Mouse (Mus musculus) neural tube, embryonic 11.5 days (tissue): ENCODE data around the gene Kcnk10. TPM values are rescaled to one million over a fixed set of nuclear protein-coding genes. Genes with fewer than 3 reads are reported as not detected.

Source experiments
- ATAC-seq: fragments of 200-750 bp; cut with Nextera tagmentation; 2 replicates; pipeline ENCODE4 v1.8.0; 2017; ENCODE audit warnings: moderate number of reproducible peaks, mild to moderate bottlenecking, moderate TSS enrichment, moderate library complexity; ENCODE audit not compliant: insufficient read depth, low FRiP score, low TSS enrichment
- DNase-seq: peaks from one replicate; pipeline ENCODE4 v3.0.0-alpha.2; 2015; ENCODE audit warnings: low spot score
- H3K27ac ChIP-seq: fragments of 300-500 bp; sonication (generic); 2 replicates; pipeline ENCODE4 v1.5.1; 2014; ENCODE audit warnings: low read depth, mild to moderate bottlenecking, low read length
- H3K27me3 ChIP-seq: fragments of 300-500 bp; sonication (generic); 2 replicates; pipeline ENCODE4 v1.6.1; 2014; ENCODE audit warnings: mild to moderate bottlenecking, low read length, mixed read lengths; ENCODE audit not compliant: control insufficient read depth, insufficient read depth
- H3K36me3 ChIP-seq: fragments of 300-500 bp; sonication (generic); 2 replicates; pipeline ENCODE4 v1.6.1; 2014; ENCODE audit warnings: mild to moderate bottlenecking, low read length, moderate library complexity, mixed read lengths; ENCODE audit not compliant: control insufficient read depth, insufficient read depth
- H3K4me1 ChIP-seq: fragments of 300-500 bp; sonication (generic); 2 replicates; pipeline ENCODE4 v1.6.1; 2014; ENCODE audit warnings: low read length, mixed read lengths; ENCODE audit not compliant: control insufficient read depth, insufficient read depth
- H3K4me2 ChIP-seq: fragments of 300-500 bp; sonication (generic); 2 replicates; pipeline ENCODE4 v1.6.1; 2014; ENCODE audit warnings: low read depth, mild to moderate bottlenecking, moderate library complexity
- H3K4me3 ChIP-seq: fragments of 300-500 bp; sonication (generic); 2 replicates; pipeline ENCODE4 v1.5.1; 2014; ENCODE audit warnings: low read depth, low read length
- H3K9ac ChIP-seq: fragments of 300-500 bp; sonication (generic); 2 replicates; pipeline ENCODE4 v1.6.1; 2014; ENCODE audit warnings: mild to moderate bottlenecking, low read length
- H3K9me3 ChIP-seq: fragments of 300-500 bp; sonication (generic); 2 replicates; pipeline ENCODE4 v1.6.1; 2016; ENCODE audit warnings: low read length; ENCODE audit not compliant: control insufficient read depth
- WGBS: fragments of 180-500 bp; shearing (Covaris S2); extraction: QIAGEN DNeasy Blood & Tissue Kit; methylation state at CpG from one replicate; pipeline ENCODE4 v1.1.7; 2014; 5-methylcytosine and 5-hydroxymethylcytosine counted together
- polyA plus RNA-seq: library from polyadenylated mRNA; unstranded; fragments of >200 nt; fragmentation: Nextera tagmentation; extraction: Ambion mirVana; gene quantifications from 2 replicates; pipeline ENCODE4 v1.2.1, GENCODE M21; 2014

Kcnk10 gene
- polyA plus RNA-seq, 1 experiment from 2014 or later = 21.3 TPM

- no peaks in the 10 kb centered on the region for H3K36me3 ChIP-seq
- H3K9ac ChIP-seq = no peak overlapping the region
- no peaks in the 10 kb centered on the region for H3K27me3 ChIP-seq
- no peak for DNase-seq
- no peak overlapping the region for H3K4me2 ChIP-seq
- ATAC-seq = no peak
- no peaks in the 10 kb centered on the region for H3K9me3 ChIP-seq
- H3K4me1 ChIP-seq = no peaks in the 10 kb centered on the region
- H3K4me3 ChIP-seq = no peak overlapping the region
- no peak overlapping the region for H3K27ac ChIP-seq
- 72% methylated on average over 5 of the region's 5 CpGs for WGBS
Measured at GRCm38 (mm10) chr12:98536760-98537159, 41.4 kb downstream of the Kcnk10 start.

GRCm38 (mm10) chr12:98536036-98536435 lies 42.1 kb downstream of the Kcnk10 start:
- 86% methylated on average over 6 of the region's 6 CpGs for WGBS
- Histone ChIP-seq H3K9ac (no peak overlapping the region), H3K4me1 (no peaks in the 10 kb centered on the region), H3K4me3 (no peak overlapping the region), H3K36me3 (no peaks in the 10 kb centered on the region), H3K27me3 (no peaks in the 10 kb centered on the region), H3K4me2 (no peak overlapping the region), H3K27ac (no peak overlapping the region), H3K9me3 (no peaks in the 10 kb centered on the region)
- DNase-seq = no peak
- ATAC-seq = no peak

- H3K4me3 ChIP-seq = no peak overlapping the region
- H3K27me3 ChIP-seq = no peaks in the 10 kb centered on the region
- H3K36me3 ChIP-seq = no peaks in the 10 kb centered on the region
- ATAC-seq (no peak), DNase-seq (no peak)
- no peaks in the 10 kb centered on the region for H3K4me1 ChIP-seq
- no peak overlapping the region for H3K9ac ChIP-seq
- no peaks in the 10 kb centered on the region for H3K9me3 ChIP-seq
- WGBS = 92% methylated on average over 9 of the region's 9 CpGs
- no peak overlapping the region for H3K4me2 ChIP-seq
- H3K27ac ChIP-seq = no peak overlapping the region
Measured at GRCm38 (mm10) chr12:98535494-98535901, 42.6 kb downstream of the Kcnk10 start.

- no peak overlapping the region for H3K27ac ChIP-seq
- H3K27me3 ChIP-seq = no peaks in the 10 kb centered on the region
- no peaks in the 10 kb centered on the region for H3K9me3 ChIP-seq
- no peaks in the 10 kb centered on the region for H3K4me1 ChIP-seq
- H3K9ac ChIP-seq = no peak overlapping the region
- DNase-seq (no peak), ATAC-seq (no peak)
- no peak overlapping the region for H3K4me3 ChIP-seq
- no peaks in the 10 kb centered on the region for H3K36me3 ChIP-seq
- H3K4me2 ChIP-seq = no peak overlapping the region
- WGBS = 92% methylated on average over 8 of the region's 8 CpGs
Measured at GRCm38 (mm10) chr12:98528635-98529034, 49.5 kb downstream of the Kcnk10 start.

- no peak for DNase-seq
- no peaks in the 10 kb centered on the region for H3K4me1 ChIP-seq
- H3K9me3 ChIP-seq = no peaks in the 10 kb centered on the region
- no peak overlapping the region for H3K4me2 ChIP-seq
- H3K27ac ChIP-seq = no peak overlapping the region
- no peaks in the 10 kb centered on the region for H3K36me3 ChIP-seq
- 94% methylated on average over 8 of the region's 8 CpGs for WGBS
- no peak overlapping the region for H3K4me3 ChIP-seq
- no peaks in the 10 kb centered on the region for H3K27me3 ChIP-seq
- no peak overlapping the region for H3K9ac ChIP-seq
- ATAC-seq = no peak
Measured at GRCm38 (mm10) chr12:98525361-98525760, 52.7 kb downstream of the Kcnk10 start.

- no peak overlapping the region for H3K4me3 ChIP-seq
- no peaks in the 10 kb centered on the region for H3K36me3 ChIP-seq
- no peak overlapping the region for H3K27ac ChIP-seq
- ATAC-seq (no peak), DNase-seq (no peak)
- H3K4me1 ChIP-seq = no peaks in the 10 kb centered on the region
- H3K9ac ChIP-seq = no peak overlapping the region
- 84% methylated on average over 13 of the region's 13 CpGs for WGBS
- H3K27me3 ChIP-seq = no peaks in the 10 kb centered on the region
- no peak overlapping the region for H3K4me2 ChIP-seq
- H3K9me3 ChIP-seq = no peaks in the 10 kb centered on the region
Measured at GRCm38 (mm10) chr12:98524331-98525311, 53.5 kb downstream of the Kcnk10 start.

- ATAC-seq = no peak
- Histone ChIP-seq H3K9ac (no peak overlapping the region), H3K27ac (no peak overlapping the region), H3K4me2 (no peak overlapping the region), H3K4me3 (no peak overlapping the region), H3K4me1 (no peaks in the 10 kb centered on the region), H3K9me3 (no peaks in the 10 kb centered on the region), H3K27me3 (no peaks in the 10 kb centered on the region), H3K36me3 (no peaks in the 10 kb centered on the region)
- DNase-seq = no peak
- WGBS = 76% methylated on average over 4 of the region's 4 CpGs
Measured at GRCm38 (mm10) chr12:98521311-98521710, 56.8 kb downstream of the Kcnk10 start.

GRCm38 (mm10) chr12:98520568-98520931 lies 57.6 kb downstream of the Kcnk10 start:
- no peaks in the 10 kb centered on the region for H3K4me1 ChIP-seq
- H3K36me3 ChIP-seq = no peaks in the 10 kb centered on the region
- ATAC-seq (peak; percentile 71), DNase-seq (no peak)
- no peak overlapping the region for H3K9ac ChIP-seq
- H3K27ac ChIP-seq = no peak overlapping the region
- H3K4me2 ChIP-seq = no peak overlapping the region
- 70% methylated on average over 4 of the region's 4 CpGs for WGBS
- H3K27me3 ChIP-seq = no peaks in the 10 kb centered on the region
- no peak overlapping the region for H3K4me3 ChIP-seq
- H3K9me3 ChIP-seq = no peaks in the 10 kb centered on the region
